Mouse (Mus musculus) liver, embryonic 14.5 days (tissue): ENCODE measurements around the gene Crhbp. TPM values are rescaled to one million over a fixed set of nuclear protein-coding genes. Genes with fewer than 3 reads are reported as not detected.

ENCODE experiments used
- ATAC-seq: fragments of 200-750 bp; cut with Nextera tagmentation; 2 replicates; pipeline ENCODE4 v1.8.0; 2017; ENCODE audit warnings: moderate number of reproducible peaks, mild to moderate bottlenecking, moderate library complexity; ENCODE audit not compliant: insufficient read depth
- DNase-seq, 3 experiments: peaks; one replicate each; pipeline ENCODE4 v3.0.0-alpha.2; 2012 to 2013; ENCODE audit warnings: low read depth in 3 of 3, low spot score in 3 of 3
- H3K27ac ChIP-seq: fragments of 300-500 bp; sonication (generic); 2 replicates; pipeline ENCODE4 v1.5.1; 2014; ENCODE audit warnings: moderate library complexity, mild to moderate bottlenecking, control low read depth, inconsistent platforms
- H3K27me3 ChIP-seq: fragments of 300-500 bp; sonication (generic); 2 replicates; pipeline ENCODE4 v1.6.1; 2014; ENCODE audit warnings: mild to moderate bottlenecking, low read length, moderate library complexity; ENCODE audit not compliant: control insufficient read depth, insufficient read depth
- H3K36me3 ChIP-seq: fragments of 300-500 bp; sonication (generic); replicated peaks from 2 replicates; pipeline ENCODE4 v1.6.1; 2014; ENCODE audit warnings: low read depth; ENCODE audit not compliant: control insufficient read depth, insufficient read depth
- H3K4me1 ChIP-seq, 2 experiments: fragments of 200-500 bp in 1 of 2; fragments of 300-500 bp in 1 of 2; sonication (generic) in 1 of 2; replicated peaks; 2 replicates each; pipeline ENCODE4 v1.6.1; 2012 to 2014; ENCODE audit warnings: antibody characterized with exemption in 1 of 2, inconsistent platforms in 1 of 2, low read length in 1 of 2; ENCODE audit not compliant: control insufficient read depth in 2 of 2, insufficient read depth in 2 of 2
- H3K4me2 ChIP-seq: fragments of 300-500 bp; sonication (generic); 2 replicates; pipeline ENCODE4 v1.6.1; 2014; ENCODE audit warnings: low read depth, mild to moderate bottlenecking, control low read depth, moderate library complexity
- H3K4me3 ChIP-seq, 2 experiments: fragments of 200-500 bp in 1 of 2; fragments of 300-500 bp in 1 of 2; sonication (generic) in 1 of 2; 2 replicates each; pipeline ENCODE4 v1.5.1; 2012 to 2014; ENCODE audit warnings: low read depth in 2 of 2, low read length in 2 of 2, mild to moderate bottlenecking in 2 of 2, control low read depth in 1 of 2, inconsistent platforms in 1 of 2, moderate library complexity in 1 of 2; ENCODE audit not compliant: insufficient read depth in 1 of 2
- H3K9ac ChIP-seq: fragments of 300-500 bp; sonication (generic); replicated peaks from 2 replicates; pipeline ENCODE4 v1.6.1; 2014; ENCODE audit warnings: mild to moderate bottlenecking, control low read depth, moderate library complexity
- H3K9me3 ChIP-seq: fragments of 300-500 bp; sonication (generic); 2 replicates; pipeline ENCODE4 v1.6.1; 2016; ENCODE audit warnings: low read length, mixed read lengths; ENCODE audit not compliant: control insufficient read depth
- CTCF ChIP-seq: IDR thresholded peaks from 2 replicates; pipeline ENCODE4 v1.5.1; 2016; ENCODE audit warnings: antibody characterized with exemption, low read depth, control low read depth
- EP300 ChIP-seq: IDR thresholded peaks from 2 replicates; pipeline ENCODE4 v1.6.1; 2016; ENCODE audit warnings: antibody characterized with exemption, low read depth
- WGBS: fragments of 180-500 bp; shearing (Covaris S2); extraction: QIAGEN DNeasy Blood & Tissue Kit; methylation state at CpG from one replicate; pipeline ENCODE4 v1.1.7; 2014; ENCODE audit not compliant: insufficient replicate concordance; 5-methylcytosine and 5-hydroxymethylcytosine counted together
- polyA plus RNA-seq, 2 experiments: library from polyadenylated mRNA; depleted of rRNA in 1 of 2; stranded (reverse) in 1 of 2; unstranded in 1 of 2; fragments of >200 nt; fragmentation: Nextera tagmentation in 1 of 2; extraction: Ambion mirVana in 1 of 2; gene quantifications; 2 replicates each; pipeline versions ENCODE4 v1.2.1 to v1.2.3; 2012 to 2014

The Crhbp gene
- polyA plus RNA-seq, 2 experiments, result 0.04 TPM; not detected in 1

GRCm38 (mm10) chr13:95425484-95425883 lies 19.2 kb downstream of the Crhbp start:
- TF ChIP-seq EP300 (no peak), CTCF (no peak)
- DNase-seq, result no peak

GRCm38 (mm10) chr13:95424932-95425331 lies 19.8 kb downstream of the Crhbp start:
- WGBS, result 72% methylated on average over 7 of the region's 7 CpGs
- DNase-seq, result no peak
- Histone ChIP-seq H3K36me3 (no peaks in the 10 kb centered on the region), H3K27me3 (no peaks in the 10 kb centered on the region), H3K4me1 (no peaks in the 10 kb centered on the region), H3K27ac (no peak overlapping the region), H3K4me3 (no peak overlapping the region), H3K9me3 (no peaks in the 10 kb centered on the region), H3K9ac (no peak overlapping the region), H3K4me2 (no peak overlapping the region)
- no peak for ATAC-seq
- no peak for TF ChIP-seq EP300
- TF ChIP-seq CTCF, result no peak

More at GRCm38 (mm10) chr13:95425484-95425883, 19.2 kb downstream of the Crhbp start:
- WGBS, result 54% methylated on average over 6 of the region's 6 CpGs
- no peak overlapping the region for H3K4me2 ChIP-seq
- no peak overlapping the region for H3K9ac ChIP-seq
- no peaks in the 10 kb centered on the region for H3K4me1 ChIP-seq
- H3K27ac ChIP-seq, result no peak overlapping the region
- no peaks in the 10 kb centered on the region for H3K9me3 ChIP-seq
- no peaks in the 10 kb centered on the region for H3K36me3 ChIP-seq
- no peak for ATAC-seq
- H3K27me3 ChIP-seq, result no peaks in the 10 kb centered on the region
- no peak overlapping the region for H3K4me3 ChIP-seq

- Histone ChIP-seq H3K27ac (no peak overlapping the region), H3K4me3 (no peak overlapping the region), H3K9me3 (no peaks in the 10 kb centered on the region)
Measured at GRCm38 (mm10) chr13:95419204-95419749, 25.4 kb downstream of the Crhbp start.

DNA sequence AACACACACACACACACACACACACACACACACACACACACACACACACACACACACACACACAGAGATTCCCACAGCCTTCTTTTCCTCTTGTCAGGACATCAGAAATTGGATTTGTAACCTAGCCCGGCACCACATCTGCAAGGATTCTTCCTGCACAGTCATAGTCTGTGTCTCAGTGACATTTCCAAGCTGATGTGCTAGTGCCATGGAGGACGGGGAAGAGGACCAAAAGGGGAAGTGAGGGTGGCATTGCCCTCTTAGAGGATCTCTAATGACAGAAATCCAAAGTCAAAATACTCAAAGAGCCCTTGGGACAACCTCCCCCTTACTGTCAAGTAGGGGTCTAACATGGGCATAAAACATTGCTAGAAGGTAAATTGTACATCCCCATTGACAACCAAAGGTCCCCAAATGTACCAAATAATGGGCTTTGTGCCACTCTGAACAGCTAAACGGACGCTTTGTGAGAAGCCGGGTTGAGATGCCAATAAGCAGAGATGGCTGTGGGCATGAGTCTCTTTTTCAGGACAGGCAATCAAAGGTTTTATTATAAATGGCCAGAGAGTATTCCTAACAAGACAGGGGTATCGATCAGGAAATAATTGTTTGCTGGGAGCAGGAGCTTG lies 26.0 kb downstream of the Crhbp start:
- H3K9me3 ChIP-seq, result no peaks in the 10 kb centered on the region
- H3K4me2 ChIP-seq, result no peak overlapping the region
- TF ChIP-seq EP300, result no peak
- TF ChIP-seq CTCF, result no peak
- no peaks in the 10 kb centered on the region; the same call in 1 of the 2 replicates for H3K27me3 ChIP-seq
- H3K9ac ChIP-seq, result no peak overlapping the region
- no peaks in the 10 kb centered on the region for H3K4me1 ChIP-seq
- DNase-seq (no peak), ATAC-seq (no peak)
- WGBS, result 46% methylated on average over 6 of the region's 6 CpGs
- H3K4me3 ChIP-seq, result no peak overlapping the region
- H3K36me3 ChIP-seq, result no peaks in the 10 kb centered on the region
- H3K27ac ChIP-seq, result no peak overlapping the region

More at GRCm38 (mm10) chr13:95419204-95419749, 25.4 kb downstream of the Crhbp start:
- TF ChIP-seq CTCF (no peak), EP300 (no peak)
- no peak for ATAC-seq
- DNase-seq, result no peak
- Histone ChIP-seq H3K36me3 (no peaks in the 10 kb centered on the region), H3K27me3 (no peaks in the 10 kb centered on the region; the same call in 1 of the 2 replicates), H3K4me2 (no peak overlapping the region), H3K4me1 (no peaks in the 10 kb centered on the region), H3K9ac (no peak overlapping the region)
- WGBS, result 33% methylated on average over 8 of the region's 8 CpGs

DNA sequence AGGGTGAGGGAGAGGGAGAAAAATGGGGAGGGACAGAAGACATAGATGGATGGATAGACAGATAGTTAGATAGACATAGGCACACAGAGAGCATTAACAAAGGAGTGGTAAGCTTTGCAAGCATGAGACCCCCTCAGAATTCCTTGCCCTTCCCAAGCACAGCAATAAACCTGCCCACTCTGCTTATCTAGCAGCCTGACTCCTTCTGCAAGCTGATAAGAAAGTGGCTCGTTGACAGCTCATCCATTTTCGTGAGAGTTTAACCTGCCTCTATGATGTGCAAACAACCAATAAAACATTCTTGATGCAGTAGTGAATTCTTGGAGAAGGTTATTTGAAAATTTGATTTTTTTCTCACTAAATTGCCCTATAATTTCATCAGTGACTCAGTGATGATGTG lies 32.5 kb downstream of the Crhbp start:
- TF ChIP-seq CTCF (no peak), EP300 (peak; percentile 12; the same call in 1 of the 2 replicates)
- 6% methylated on average over 2 of the region's 2 CpGs for WGBS
- Histone ChIP-seq H3K27me3 (no peaks in the 10 kb centered on the region), H3K9ac (no peak overlapping the region), H3K4me3 (no peak overlapping the region), H3K9me3 (no peaks in the 10 kb centered on the region), H3K4me1 (peaks cover 0 to 5% of the 10 kb centered on the region in 2 experiments; a peak in 3 of 4 replicates), H3K4me2 (no peak overlapping the region), H3K36me3 (no peaks in the 10 kb centered on the region), H3K27ac (no peak overlapping the region)
- ATAC-seq, result no peak
- DNase-seq, result peak in 1 of 3 experiments; percentile 1
